Mouse (Mus musculus) pancreas, adult 10 weeks (tissue): ENCODE data around the gene Top1. TPM values are rescaled to one million over a fixed set of nuclear protein-coding genes. Genes with fewer than 3 reads are reported as not detected.

Experiments
- polyA plus RNA-seq: library from polyadenylated mRNA; stranded (reverse); fragments of 350-450 nt; fragmentation: Illumina TruSeq; extraction: RNeasy Lipid Tissue Mini Kit (QIAGEN cat#74804); gene quantifications from one replicate; pipeline ENCODE4 v1.2.3, GENCODE M21; 2015; ENCODE audit warnings: low read depth, low replicate concordance; ENCODE audit not compliant: insufficient read depth

The Top1 gene
- 7.1 TPM for polyA plus RNA-seq

GRCm38 (mm10) chr2:160645614-160646137 is at the start of gene Top1:
TSS of gene Top1 (plus strand) at chr2:160645888.

DNA sequence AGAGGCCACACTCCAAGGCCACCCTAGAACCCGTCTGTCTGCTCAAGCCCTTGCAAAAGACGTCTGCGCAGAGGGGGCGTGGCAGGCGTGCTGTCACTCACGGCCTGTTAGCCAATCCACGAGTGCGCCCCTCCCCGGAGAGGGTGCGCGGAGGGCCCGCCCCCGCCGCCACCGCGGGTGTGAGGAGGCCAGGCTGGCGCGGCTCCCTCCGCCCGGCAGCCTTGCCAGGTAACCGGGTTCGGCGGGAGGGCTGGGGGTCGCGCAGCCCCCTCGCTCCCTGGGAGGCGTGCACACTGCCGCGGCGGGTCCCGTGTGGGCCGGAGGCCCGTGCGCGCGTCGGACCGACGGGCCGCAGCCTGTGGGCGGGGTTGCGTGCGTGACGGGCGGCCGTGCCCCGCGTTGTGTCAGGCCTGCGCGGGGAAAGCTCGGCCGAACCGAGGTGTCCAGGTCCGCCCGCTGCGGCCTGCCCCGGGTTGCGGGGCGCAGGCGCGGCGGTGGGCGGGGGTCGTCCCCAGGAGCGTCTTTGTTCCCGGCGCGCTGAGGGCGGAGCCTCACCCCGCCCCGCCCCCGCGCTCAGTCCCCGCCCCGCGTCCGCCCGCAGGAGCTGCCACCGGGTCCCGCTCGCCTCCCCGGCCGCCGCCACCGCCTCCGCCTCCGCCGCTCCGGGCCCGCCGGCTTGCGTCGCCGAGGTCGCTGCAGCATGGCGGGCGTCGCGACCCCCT is 85.6 kb downstream of the Top1 start, which contains the start of gene Plcg1:
Plcg1 (plus strand) TSS at position 184 of the 722 bp plus-strand sequence.

Other genes starting within 250 kb of the Top1 start
- 23.5 TPM for gene Plcg1, start 85.4 kb downstream of the Top1 start, polyA plus RNA-seq
- gene Zhx3, start 227.1 kb downstream of the Top1 start, polyA plus RNA-seq: 4.5 TPM
- 13.4 TPM for gene Lpin3, start 234.8 kb downstream of the Top1 start, polyA plus RNA-seq